Mouse (Mus musculus) erythroid progenitor cell, adult 5-6 weeks (primary cell): ENCODE results near the gene Hs6st1. TPM values are rescaled to one million over a fixed set of nuclear protein-coding genes. Genes with fewer than 3 reads are reported as not detected.

Experiments used
- ATAC-seq: replicated peaks from 2 replicates; pipeline ENCODE4 v1.8.0; 2016; ENCODE audit warnings: moderate number of reproducible peaks, mild to moderate bottlenecking, moderate TSS enrichment, inconsistent platforms; ENCODE audit not compliant: poor library complexity, low FRiP score, severe bottlenecking
- total RNA-seq, 2 experiments: library from RNA; stranded (forward) in 1 of 2; stranded (reverse) in 1 of 2; fragments of 150-400 nt in 1 of 2; fragments of 186-747, 209-891 nt in 1 of 2; gene quantifications; 2 replicates each; pipeline versions ENCODE4 v1.2.3 to v1.2.4; 2015 to 2017; ENCODE audit warnings: low replicate concordance in 2 of 2

The Hs6st1 gene
- total RNA-seq, 2 experiments from 2014 or later, result 148 to 226 TPM

DNA sequence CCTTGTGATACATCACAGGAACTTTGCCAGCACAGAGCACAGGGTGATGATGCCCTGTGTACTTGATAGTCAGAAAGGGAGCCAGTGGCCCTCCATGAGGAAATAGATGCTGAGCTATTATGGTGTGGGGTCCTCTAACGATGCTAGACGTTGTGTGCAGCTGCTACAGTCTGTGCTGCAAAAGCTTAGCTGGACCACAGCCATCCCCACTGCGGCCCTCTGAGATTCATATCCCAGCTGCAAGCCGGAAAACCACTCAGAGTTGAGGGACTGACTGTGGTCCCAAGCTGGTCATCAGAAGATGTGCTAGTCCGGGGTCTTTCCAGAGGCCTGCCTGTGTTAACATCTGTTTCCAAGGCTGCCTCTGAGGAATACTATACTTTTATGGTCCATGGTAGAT is 12.8 kb downstream of the Hs6st1 start:
- ATAC-seq, result no peak

DNA sequence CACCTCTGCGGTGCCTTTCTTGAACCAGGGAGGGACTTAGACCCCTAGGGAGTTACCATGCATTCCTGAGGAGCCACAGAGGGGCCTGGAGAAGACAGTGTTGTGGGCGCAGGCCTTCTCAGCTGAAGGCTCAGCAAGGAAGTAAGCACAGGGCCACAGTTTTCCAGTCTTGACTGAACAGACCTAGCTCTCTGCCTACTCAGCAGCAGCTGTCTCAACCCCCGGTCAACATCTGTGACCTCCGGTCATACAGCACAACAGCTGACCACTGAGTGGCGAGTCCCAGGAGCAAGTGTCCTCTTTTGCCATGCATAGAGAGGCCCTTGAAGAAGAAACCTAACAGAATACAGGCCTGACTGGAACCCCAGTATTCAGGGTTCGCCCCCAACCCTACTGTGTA is 14.0 kb downstream of the Hs6st1 start:
- ATAC-seq, result no peak

- no peak for ATAC-seq
These were observed 15.4 kb downstream of the Hs6st1 start for GRCm38 (mm10) chr1:36083554-36083953.

DNA sequence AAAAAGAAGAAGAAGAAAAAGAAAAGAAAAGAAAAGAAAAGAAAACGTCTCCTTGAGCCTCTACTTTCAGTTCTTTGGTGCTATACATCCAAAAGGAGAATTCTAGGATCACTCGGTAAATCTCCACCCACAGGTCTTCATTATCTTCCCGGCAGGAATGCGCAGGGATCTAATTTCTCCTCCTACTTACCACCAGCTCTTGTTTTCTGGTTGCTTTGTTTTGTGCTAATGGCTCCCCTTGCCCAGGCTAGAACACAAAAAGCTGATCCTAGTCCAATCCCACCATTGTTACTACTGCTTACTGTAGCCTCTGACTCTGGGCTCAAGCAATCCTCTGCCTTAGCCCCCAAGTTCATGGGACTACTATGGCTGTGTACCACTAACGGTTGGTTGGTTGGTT is 16.9 kb downstream of the Hs6st1 start:
- ATAC-seq, result no peak

GRCm38 (mm10) chr1:36088367-36088766 is 20.2 kb downstream of the Hs6st1 start:
- no peak for ATAC-seq

DNA sequence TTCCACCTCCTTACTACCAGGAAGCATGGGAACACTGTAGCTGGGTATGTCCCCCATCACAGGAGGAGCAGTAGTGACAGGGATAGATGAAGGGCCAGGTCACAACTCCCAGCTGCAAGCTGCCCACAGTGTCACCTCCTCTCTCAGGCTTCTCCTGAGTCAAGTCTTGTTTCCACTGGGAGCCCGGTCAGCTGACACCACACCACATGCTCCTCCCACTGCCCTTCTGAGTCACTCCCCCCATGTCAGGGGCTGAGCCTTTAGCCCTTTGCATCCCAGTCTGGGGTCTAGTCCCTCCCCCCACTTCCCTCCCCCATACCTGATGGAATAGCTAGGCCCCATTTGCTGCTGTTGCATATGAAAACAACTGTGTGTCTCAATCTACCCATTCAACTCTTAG is 21.3 kb downstream of the Hs6st1 start:
- ATAC-seq, result no peak

DNA sequence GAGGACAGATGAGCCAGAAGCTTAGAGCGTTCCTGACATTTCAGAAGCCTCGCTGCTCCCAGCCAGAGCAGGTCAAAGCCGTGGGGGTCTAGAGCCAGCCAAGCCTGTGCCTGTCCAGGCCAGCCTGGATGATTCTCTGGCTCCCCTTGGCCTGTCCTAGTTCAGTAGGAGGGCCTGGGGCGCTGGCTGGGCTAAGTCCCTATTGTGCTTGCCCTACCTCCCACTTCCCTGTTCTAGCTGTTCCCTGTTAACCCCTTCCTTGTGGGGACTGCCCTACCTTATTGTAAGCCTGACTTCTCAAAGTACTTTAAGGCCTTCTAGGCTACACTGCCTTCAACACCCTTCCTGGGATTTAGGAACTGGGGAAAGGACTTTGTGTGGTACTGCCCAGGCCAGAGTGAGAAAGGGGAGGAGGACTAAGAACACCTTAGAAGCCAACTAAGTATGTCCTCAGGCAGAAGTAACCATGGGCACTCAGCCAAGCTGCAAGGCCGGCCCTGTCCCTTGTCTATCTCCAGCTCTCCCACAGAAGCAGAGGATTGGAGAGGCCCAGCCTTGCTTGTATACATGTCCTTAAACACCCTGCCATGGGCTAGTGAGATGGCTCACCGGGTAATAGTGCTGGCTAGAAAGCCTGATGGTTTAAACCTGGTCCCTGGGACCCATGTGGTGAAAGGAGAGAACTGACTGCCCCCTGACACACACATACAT is 22.0 kb downstream of the Hs6st1 start:
- ATAC-seq, result peak; percentile 48

DNA sequence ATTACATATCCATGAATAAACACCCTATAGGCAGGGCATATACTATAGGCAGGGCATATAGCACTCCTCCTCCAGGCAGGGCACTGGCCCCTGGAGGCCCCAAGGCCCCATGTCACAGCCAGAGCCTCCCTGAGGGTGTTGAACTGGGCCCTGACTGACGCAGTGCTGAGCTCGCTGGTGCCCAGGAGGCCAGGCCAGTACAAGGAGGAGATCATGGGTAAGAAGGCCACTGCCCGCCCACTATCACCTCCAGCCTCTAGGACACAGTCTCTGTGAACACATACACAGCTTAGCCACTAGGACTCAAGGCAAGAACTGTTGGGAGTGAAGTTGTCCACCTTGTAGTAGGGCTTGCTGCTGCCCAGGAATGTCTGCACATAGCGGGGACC is 22.5 kb downstream of the Hs6st1 start:
- peak; percentile 40 for ATAC-seq

- ATAC-seq, result peak; percentile 69
These were observed 23.0 kb downstream of the Hs6st1 start for GRCm38 (mm10) chr1:36091246-36091645.

DNA sequence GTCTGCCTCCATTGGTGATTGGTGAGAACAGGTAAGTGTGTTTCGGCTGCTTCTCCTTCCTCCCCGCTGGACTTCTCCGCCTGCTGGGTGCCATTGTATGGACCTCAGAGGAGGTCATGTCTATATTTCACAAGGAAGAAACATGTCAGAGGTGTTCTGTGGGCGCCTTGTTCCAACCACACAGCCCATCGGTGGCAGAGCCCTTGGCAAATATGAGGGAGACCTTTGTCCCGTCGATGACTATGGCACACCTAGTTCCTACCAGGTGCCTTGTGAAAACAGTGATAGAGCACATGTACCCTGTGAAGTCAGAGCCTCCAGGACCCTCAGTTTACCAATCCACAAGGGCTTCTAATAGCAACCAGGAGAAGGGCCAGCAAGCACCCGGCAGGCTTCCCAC is 25.5 kb downstream of the Hs6st1 start:
- no peak for ATAC-seq

DNA sequence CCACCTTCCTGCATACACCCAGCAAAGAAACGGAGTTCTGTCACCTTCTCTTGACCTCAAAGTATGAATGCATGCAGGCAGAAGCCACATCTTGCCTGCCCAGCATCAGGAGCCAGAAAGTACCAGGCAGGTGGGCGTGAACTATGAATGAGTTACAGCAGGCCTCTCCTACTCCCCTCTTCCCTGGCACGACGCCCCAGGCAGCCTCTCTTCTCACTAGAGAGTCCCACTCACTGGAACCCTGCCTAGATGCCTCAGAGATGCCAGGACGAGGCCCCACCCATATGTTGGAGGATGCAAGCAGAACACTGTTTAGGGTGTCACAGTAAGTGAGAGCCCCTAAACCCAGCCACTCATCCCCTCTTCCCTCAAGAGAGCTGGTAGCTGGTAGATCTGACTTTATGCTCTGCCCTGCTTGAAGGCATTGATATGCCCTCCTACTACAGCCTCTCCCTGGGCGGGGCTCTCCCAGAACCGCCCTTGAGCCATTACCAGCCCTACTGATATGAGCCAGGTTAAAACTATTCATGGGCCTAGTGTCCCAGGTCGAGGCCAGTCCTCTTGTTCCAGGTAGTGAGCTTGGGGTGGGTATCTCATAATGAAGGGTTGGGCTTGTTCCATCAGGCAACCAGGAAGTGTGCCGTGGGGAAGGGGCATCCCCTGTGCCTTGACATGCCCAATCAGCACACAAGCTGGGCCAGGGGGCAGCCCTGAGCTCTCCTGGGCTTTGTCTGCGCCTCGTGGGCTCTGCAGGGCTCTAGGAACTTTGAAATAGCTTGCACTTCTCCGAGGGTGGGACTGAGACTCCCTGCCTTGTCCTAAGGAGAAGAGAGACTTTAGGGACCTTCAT is 27.4 kb downstream of the Hs6st1 start:
- peak; percentile 80 for ATAC-seq

DNA sequence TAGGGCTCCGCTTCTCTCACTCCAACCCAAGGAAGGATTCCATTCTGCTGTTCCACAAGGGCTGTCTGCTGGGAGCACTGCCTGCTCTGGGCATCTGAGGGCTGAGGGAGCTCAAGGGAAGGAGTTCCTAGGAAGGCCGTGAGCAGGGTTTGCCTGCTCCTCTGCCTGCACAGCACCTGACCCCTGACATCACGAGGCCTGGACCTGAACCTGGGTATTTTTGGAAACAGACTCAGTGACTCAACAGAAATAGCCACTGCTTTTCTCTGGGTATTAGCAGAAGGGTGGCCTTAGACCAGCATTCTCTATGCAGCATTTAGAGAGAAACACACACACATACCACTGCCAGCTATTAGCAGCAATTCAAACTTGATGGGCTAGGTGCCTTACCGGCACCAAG is 30.2 kb downstream of the Hs6st1 start:
- ATAC-seq, result no peak

- ATAC-seq, result no peak
These were observed 32.2 kb downstream of the Hs6st1 start for GRCm38 (mm10) chr1:36100371-36100770.

- no peak for ATAC-seq
These were observed 37.9 kb downstream of the Hs6st1 start for GRCm38 (mm10) chr1:36105917-36106706.

GRCm38 (mm10) chr1:36109987-36110386 is 41.8 kb downstream of the Hs6st1 start:
- no peak for ATAC-seq

DNA sequence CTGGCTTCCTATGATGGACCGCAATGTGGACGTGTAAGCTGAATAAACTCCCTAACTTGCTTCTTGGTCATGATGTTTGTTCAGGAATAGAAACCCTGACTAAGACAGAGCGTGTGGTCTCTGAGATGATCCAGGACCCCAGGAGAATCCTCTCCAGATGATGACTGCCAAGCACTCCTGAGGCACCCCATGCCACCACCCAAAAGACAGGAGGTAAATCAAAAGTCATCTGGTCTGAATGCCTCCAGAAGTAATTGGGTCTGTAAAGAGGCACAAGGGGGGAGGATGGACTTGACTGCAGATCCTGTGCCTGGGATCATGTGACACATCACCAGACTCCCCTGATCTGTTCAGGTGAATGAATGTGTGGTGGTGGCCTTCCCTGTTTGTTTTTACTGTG is 44.5 kb downstream of the Hs6st1 start:
- no peak for ATAC-seq

- no peak for ATAC-seq
These were observed 45.5 kb downstream of the Hs6st1 start for GRCm38 (mm10) chr1:36113670-36114069.

DNA sequence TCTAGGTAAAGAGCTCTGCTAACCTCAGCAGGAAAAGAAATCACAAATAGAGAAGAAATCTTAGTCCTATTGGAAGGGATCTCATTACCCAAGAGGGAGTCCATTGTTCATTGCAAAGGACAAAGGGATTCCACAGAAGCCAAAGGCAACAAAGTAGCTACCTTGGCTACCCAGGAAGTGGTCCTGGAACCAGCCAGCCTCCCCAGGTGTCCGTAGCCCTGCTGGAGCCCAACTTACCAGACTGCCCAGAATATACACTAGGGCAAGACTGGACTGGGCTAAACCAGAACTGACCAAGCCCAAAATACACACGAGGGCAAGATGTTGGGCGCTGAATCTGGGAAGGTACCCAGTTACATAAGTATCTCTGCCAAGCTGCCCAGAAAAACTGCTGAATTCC is 46.6 kb downstream of the Hs6st1 start:
- no peak for ATAC-seq

- ATAC-seq, result no peak
These were observed 48.3 kb downstream of the Hs6st1 start for GRCm38 (mm10) chr1:36116488-36116887.

DNA sequence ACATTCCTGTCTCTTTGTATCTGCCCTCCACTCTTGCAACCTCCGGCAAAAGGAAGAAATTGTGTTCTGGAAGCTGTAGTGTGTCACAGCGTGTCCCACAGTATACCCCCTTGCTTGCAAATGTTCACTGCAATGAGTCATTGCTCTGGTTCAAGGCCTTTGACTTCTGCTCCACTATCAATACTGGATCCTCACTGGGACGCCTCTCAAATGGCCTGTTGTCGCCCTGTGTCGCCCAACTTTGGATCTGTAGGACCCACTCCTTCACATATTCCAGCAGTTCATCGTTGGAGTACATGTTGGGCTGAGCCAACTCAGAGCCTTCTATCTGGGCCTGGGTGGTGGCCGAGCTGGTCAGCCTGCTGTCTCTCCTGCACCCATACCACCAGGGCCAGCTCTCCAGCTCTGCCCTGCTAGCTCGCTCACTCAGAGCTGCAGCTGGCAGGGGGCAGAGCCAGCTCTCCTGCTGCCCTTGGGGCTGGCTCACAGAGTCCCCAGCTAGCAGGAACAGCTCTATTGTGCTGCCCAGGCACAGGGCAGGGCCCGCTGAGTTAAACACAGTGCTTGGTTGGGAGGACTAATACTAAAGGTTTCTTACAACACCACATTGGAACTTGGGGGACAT is 50.0 kb downstream of the Hs6st1 start:
- no peak for ATAC-seq
